10 mouse cellular contexts compared by ENCODE assay signal in the genomic region with DNA sequence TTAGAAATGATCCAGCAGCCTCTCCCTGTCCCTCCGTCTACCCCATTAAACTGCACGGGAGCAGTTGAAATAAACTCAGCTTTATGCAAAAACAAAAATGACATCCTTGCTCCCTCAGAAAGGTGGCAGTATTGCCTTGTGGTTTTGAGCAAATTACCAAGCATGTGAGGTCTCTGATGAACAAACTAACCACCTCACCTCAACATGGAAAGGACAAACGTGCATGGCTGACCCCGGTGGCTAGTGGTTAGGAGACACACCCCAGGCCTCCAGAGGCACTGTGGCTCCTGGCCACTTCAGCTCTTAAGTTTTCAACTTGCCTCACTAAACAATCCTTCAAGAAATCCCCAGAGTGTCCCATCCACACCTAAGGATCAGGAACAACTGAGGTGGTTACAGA. TPM values are rescaled to one million over a fixed set of nuclear protein-coding genes. Genes with fewer than 3 reads are reported as not detected.
DNase-seq lines count a peak whose midpoint lies in the region; ATAC-seq lines count a peak whose summit lies in the region.
"Had no signal": no experiment of that assay in that cellular context is flagged by ENCODE, and none has a peak within 500 bp of the region (broad histone marks: within the 10 kb centered on the region; RNA-seq: fewer than 3 reads in every experiment).

No protein-coding gene starts in this region.

- no peak for DNase-seq in frontal cortex, postnatal 14 days (ENCODE audit: low spot score in 2 of 2)
- peak; percentile 50 for DNase-seq in 3T3-L1 (ENCODE audit: low read depth, low spot score)
- peak; percentile 65 to 74 for DNase-seq in cerebellum, postnatal 14 days
- peak; percentile 24 for DNase-seq in layer of hippocampus, adult 9-10 months (ENCODE audit: low spot score)
- DNase-seq in yolk sac, embryonic 10.5 days (ENCODE audit: low spot score), result no peak
- no peak for DNase-seq in frontal cortex, postnatal 25 days (ENCODE audit: low spot score in 2 of 2)
- DNase-seq: liver, embryonic 13.5 days had no signal

- ATAC-seq in frontal cortex, adult (ENCODE audit: low TSS enrichment), result peak; percentile 84
- no peak for ATAC-seq in megakaryocyte progenitor cell, adult 5-6 weeks (replicated peaks; ENCODE audit: poor library complexity)

RNA-seq across cellular contexts. Expression of a gene that starts 1.5 kb away (rescaled TPM):
- not detected in 2 replicates for total RNA-seq in megakaryocyte progenitor cell, adult 5-6 weeks (2015)
- total RNA-seq in megakaryocyte progenitor cell, adult 5-6 weeks (2017), result not detected in 2 replicates
- total RNA-seq: MEL had no signal

Comparison
In these comparisons a context has a peak if more than half of its experiments do, and no peak if none do; other contexts are left out.
1. DNase-seq: peak in 3T3-L1 (single experiment), cerebellum, postnatal 14 days (2 of 2) and layer of hippocampus, adult 9-10 months (single experiment); none in frontal cortex, postnatal 14 days (0 of 2), yolk sac, embryonic 10.5 days (single experiment) and frontal cortex, postnatal 25 days (0 of 2).